Mouse (Mus musculus) stomach, postnatal 0 days (tissue): Measurements from ENCODE around the gene Catip. TPM values are rescaled to one million over a fixed set of nuclear protein-coding genes. Genes with fewer than 3 reads are reported as not detected.

Experiments used
- ATAC-seq: fragments of 200-750 bp; cut with Nextera tagmentation; 2 replicates; pipeline ENCODE4 v1.8.0; 2017; ENCODE audit not compliant: low FRiP score, low TSS enrichment
- DNase-seq: peaks from one replicate; pipeline ENCODE4 v3.0.0-alpha.2; 2016; ENCODE audit warnings: low spot score
- H3K27ac ChIP-seq: fragments of 300-500 bp; sonication (generic); replicated peaks from 2 replicates; pipeline ENCODE4 v1.5.1; 2014; ENCODE audit warnings: mild to moderate bottlenecking, control low read depth
- H3K27me3 ChIP-seq: fragments of 300-500 bp; sonication (generic); 2 replicates; pipeline ENCODE4 v1.6.1; 2014; ENCODE audit warnings: low read length; ENCODE audit not compliant: control insufficient read depth, insufficient read depth
- H3K36me3 ChIP-seq: fragments of 300-500 bp; sonication (generic); 2 replicates; pipeline ENCODE4 v1.6.1; 2014; ENCODE audit warnings: low read length, mixed read lengths; ENCODE audit not compliant: control insufficient read depth, insufficient read depth
- H3K4me1 ChIP-seq: fragments of 300-500 bp; sonication (generic); replicated peaks from 2 replicates; pipeline ENCODE4 v1.6.1; 2014; ENCODE audit warnings: antibody characterized with exemption; ENCODE audit not compliant: control insufficient read depth, insufficient read depth
- H3K4me2 ChIP-seq: fragments of 300-500 bp; sonication (generic); replicated peaks from 2 replicates; pipeline ENCODE4 v1.6.1; 2014; ENCODE audit warnings: low read depth, mild to moderate bottlenecking, control low read depth, moderate library complexity
- H3K4me3 ChIP-seq: fragments of 300-500 bp; sonication (generic); 2 replicates; pipeline ENCODE4 v1.5.1; 2014; ENCODE audit warnings: low read depth, low read length, control low read depth
- H3K9ac ChIP-seq: fragments of 300-500 bp; sonication (generic); 2 replicates; pipeline ENCODE4 v1.6.1; 2014; ENCODE audit warnings: mild to moderate bottlenecking, low read length, control low read depth, mixed read lengths
- H3K9me3 ChIP-seq: fragments of 300-500 bp; sonication (generic); 2 replicates; pipeline ENCODE4 v1.6.1; 2016; ENCODE audit warnings: low read length; ENCODE audit not compliant: control insufficient read depth
- CTCF ChIP-seq: IDR thresholded peaks from 2 replicates; pipeline ENCODE4 v1.5.1; 2016; ENCODE audit warnings: antibody characterized with exemption, low read depth, mild to moderate bottlenecking, moderate library complexity
- EP300 ChIP-seq: optimal IDR thresholded peaks from 2 replicates; pipeline ENCODE3; 2016; ENCODE audit warnings: antibody characterized with exemption
- WGBS: fragments of 180-500 bp; shearing (Covaris S2); extraction: QIAGEN DNeasy Blood & Tissue Kit; methylation state at CpG from one replicate; pipeline ENCODE4 v1.1.7; 2014; 5-methylcytosine and 5-hydroxymethylcytosine counted together
- polyA plus RNA-seq: library from polyadenylated mRNA; unstranded; fragments of >200 nt; fragmentation: Nextera tagmentation; extraction: Ambion mirVana; gene quantifications from 2 replicates; pipeline ENCODE4 v1.2.1, GENCODE M21; 2015

Catip gene
- polyA plus RNA-seq: 0.50 and 0.73 TPM in 2 replicates

- Histone ChIP-seq H3K27me3 (no peaks in the 10 kb centered on the region), H3K4me2 (no peak within 1 kb of the TSS), H3K4me3 (no peak within 1 kb of the TSS), H3K9me3 (no peaks in the 10 kb centered on the region), H3K36me3 (no peaks in the 10 kb centered on the region), H3K9ac (no peak within 1 kb of the TSS), H3K4me1 (no peaks in the 10 kb centered on the region), H3K27ac (no peak within 1 kb of the TSS)
- peak; percentile 95 for TF ChIP-seq CTCF
- no peak for TF ChIP-seq EP300
- 5% methylated on average over 2 of the region's 2 CpGs for WGBS
- peak; percentile 66 for DNase-seq
- ATAC-seq: peak; percentile 78
Observed at GRCm38 (mm10) chr1:74361812-74362211, at the start of gene Catip. Gene Catip (plus strand): TSS chr1:74362108.

DNA sequence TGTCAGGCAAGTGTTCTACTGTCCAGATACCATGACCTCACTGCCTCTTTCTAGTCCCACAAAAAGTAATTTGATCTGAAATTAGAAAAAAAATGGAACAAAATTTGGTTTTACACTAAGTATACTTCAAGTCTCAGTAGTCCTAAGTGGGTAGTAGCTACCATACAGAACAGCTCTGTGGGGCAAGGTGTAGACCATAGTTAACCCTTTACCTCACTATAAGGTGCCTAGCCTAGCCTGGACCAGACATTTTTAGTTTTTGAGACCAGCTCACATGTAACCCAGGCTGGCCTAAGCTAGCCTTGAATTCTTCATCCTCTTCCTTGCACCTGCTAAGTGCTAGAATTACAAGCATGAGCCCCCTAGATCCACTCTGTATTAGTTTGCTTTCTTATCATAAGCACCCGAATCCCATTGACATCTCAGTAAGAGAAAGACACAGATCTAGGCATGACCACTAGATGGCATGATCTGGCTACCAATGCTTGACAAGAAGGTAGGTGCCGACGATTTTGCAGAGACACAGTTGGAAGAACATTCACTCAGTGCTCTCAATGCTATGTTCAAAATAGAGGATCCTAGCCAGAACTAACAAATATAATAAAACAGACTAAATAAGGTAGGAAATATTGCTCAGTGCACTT, 48.7 kb upstream of the Catip start:
- no peaks in the 10 kb centered on the region for H3K36me3 ChIP-seq
- H3K4me3 ChIP-seq: no peak overlapping the region
- H3K27ac ChIP-seq: no peak overlapping the region
- ATAC-seq (peak; percentile 28; the same call in 1 of the 2 replicates), DNase-seq (peak; percentile 58)
- TF ChIP-seq CTCF (peak; percentile 97), EP300 (no peak)
- peaks cover 4% of the 10 kb centered on the region for H3K4me1 ChIP-seq
- H3K9me3 ChIP-seq: no peaks in the 10 kb centered on the region
- no peaks in the 10 kb centered on the region for H3K27me3 ChIP-seq
- no peak overlapping the region for H3K4me2 ChIP-seq
- WGBS: 3% methylated on average over 3 of the region's 3 CpGs
- H3K9ac ChIP-seq: no peak overlapping the region

DNA sequence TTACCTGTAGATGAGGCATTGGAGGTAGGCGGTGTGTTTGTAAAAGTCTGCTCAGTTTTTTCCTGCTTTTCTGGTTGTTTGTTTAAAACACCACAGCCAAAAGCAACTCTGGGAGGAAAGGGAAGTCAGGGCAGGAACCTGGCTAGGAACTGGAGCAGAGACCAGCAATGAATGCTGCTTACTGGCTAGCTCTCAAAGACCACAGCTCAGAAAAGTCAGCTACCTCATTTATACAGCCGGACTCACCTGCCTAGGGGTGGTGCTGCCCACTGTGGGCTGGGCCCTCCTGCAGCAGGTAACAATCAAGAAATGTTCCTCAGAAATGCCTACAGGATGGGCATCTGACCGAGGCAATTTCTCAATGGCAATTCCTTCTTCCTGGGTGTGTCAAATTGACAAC, 47.1 kb upstream of the Catip start:
- peaks cover 3% of the 10 kb centered on the region for H3K4me1 ChIP-seq
- 82% methylated on average over 3 of the region's 3 CpGs for WGBS
- TF ChIP-seq CTCF (no peak), EP300 (no peak)
- H3K9me3 ChIP-seq: no peaks in the 10 kb centered on the region
- no peak for ATAC-seq
- DNase-seq: no peak
- no peak overlapping the region for H3K4me2 ChIP-seq
- H3K4me3 ChIP-seq: no peak overlapping the region
- H3K9ac ChIP-seq: no peak overlapping the region
- no peak overlapping the region for H3K27ac ChIP-seq
- no peaks in the 10 kb centered on the region for H3K36me3 ChIP-seq
- H3K27me3 ChIP-seq: no peaks in the 10 kb centered on the region

- H3K4me2 ChIP-seq: no peak overlapping the region
- H3K36me3 ChIP-seq: no peaks in the 10 kb centered on the region
- 72% methylated on average over 4 of the region's 4 CpGs for WGBS
- no peaks in the 10 kb centered on the region for H3K9me3 ChIP-seq
- no peaks in the 10 kb centered on the region for H3K27me3 ChIP-seq
- no peak overlapping the region for H3K27ac ChIP-seq
- ATAC-seq (no peak), DNase-seq (no peak)
- no peak overlapping the region for H3K4me3 ChIP-seq
- no peaks in the 10 kb centered on the region for H3K4me1 ChIP-seq
- TF ChIP-seq CTCF (no peak), EP300 (no peak)
- H3K9ac ChIP-seq: no peak overlapping the region
Observed at GRCm38 (mm10) chr1:74316114-74316827, 45.6 kb upstream of the Catip start.

GRCm38 (mm10) chr1:74318711-74319110, 43.2 kb upstream of the Catip start:
- no peak overlapping the region for H3K4me3 ChIP-seq
- no peaks in the 10 kb centered on the region for H3K4me1 ChIP-seq
- TF ChIP-seq CTCF (no peak), EP300 (no peak)
- H3K9me3 ChIP-seq: no peaks in the 10 kb centered on the region
- H3K36me3 ChIP-seq: no peaks in the 10 kb centered on the region
- DNase-seq: no peak
- no peaks in the 10 kb centered on the region for H3K27me3 ChIP-seq
- ATAC-seq: no peak
- no peak overlapping the region for H3K4me2 ChIP-seq
- no peak overlapping the region for H3K27ac ChIP-seq
- no peak overlapping the region for H3K9ac ChIP-seq
- 97% methylated on average over 3 of the region's 3 CpGs for WGBS

DNA sequence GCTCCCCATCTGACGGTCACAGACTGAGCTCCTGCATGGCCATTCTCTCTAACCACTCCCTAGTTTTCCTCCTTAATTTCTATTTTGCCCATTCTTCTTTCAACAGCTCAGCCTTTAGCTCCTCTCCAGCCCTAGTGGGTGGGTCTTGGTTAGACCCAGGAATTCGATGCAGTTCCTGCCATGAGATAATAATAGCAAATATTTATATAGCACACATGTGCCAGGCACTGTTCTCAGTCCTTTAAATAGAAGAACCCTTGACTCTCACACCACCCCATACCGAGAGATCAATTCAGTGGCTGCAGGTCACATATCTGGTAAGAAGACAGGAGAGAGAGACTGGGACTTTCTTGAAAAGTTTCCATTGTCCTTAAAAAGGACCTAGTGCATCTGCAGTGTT, 40.5 kb upstream of the Catip start:
- H3K4me2 ChIP-seq: no peak overlapping the region
- no peaks in the 10 kb centered on the region for H3K36me3 ChIP-seq
- TF ChIP-seq EP300 (no peak), CTCF (no peak)
- no peaks in the 10 kb centered on the region for H3K27me3 ChIP-seq
- H3K4me1 ChIP-seq: no peaks in the 10 kb centered on the region
- H3K9me3 ChIP-seq: no peaks in the 10 kb centered on the region
- ATAC-seq (peak; percentile 74; the same call in 1 of the 2 replicates), DNase-seq (peak; percentile 37)
- 29% methylated on average over 3 of the region's 3 CpGs for WGBS
- H3K4me3 ChIP-seq: no peak overlapping the region
- H3K27ac ChIP-seq: 0 out of 2 replicates have a peak overlapping the region, but pooled peaks have one; percentile 45
- H3K9ac ChIP-seq: no peak overlapping the region
